Mouse (Mus musculus): ENCODE data around the gene Dmbx1.

- no peak for TF ChIP-seq GATA1 (IDR thresholded peaks at IDR 0.05; ENCODE audit: borderline replicate concordance, low read length)
- TF ChIP-seq FLI1 (IDR thresholded peaks at IDR 0.05; ENCODE audit: low read length) = no peak
These were observed 19.8 kb downstream of the Dmbx1 start for GRCm38 (mm10) chr4:115919911-115920310.

Measured in megakaryocyte, embryonic 14.5 days (primary cell).